Mouse (Mus musculus) thymus, postnatal 0 days (tissue): ENCODE results near the gene Prpf4. TPM values are rescaled to one million over a fixed set of nuclear protein-coding genes. Genes with fewer than 3 reads are reported as not detected.

Experiments
- DNase-seq: peaks from one replicate; pipeline ENCODE4 v3.0.0-alpha.2; 2015; ENCODE audit warnings: low spot score
- polyA plus RNA-seq: library from polyadenylated mRNA; unstranded; fragments of >200 nt; fragmentation: Nextera tagmentation; extraction: Ambion mirVana; gene quantifications from 2 replicates; pipeline ENCODE4 v1.2.1, GENCODE M21; 2015

Prpf4 gene
- polyA plus RNA-seq: 20.9 and 22.7 TPM in 2 replicates

DNA sequence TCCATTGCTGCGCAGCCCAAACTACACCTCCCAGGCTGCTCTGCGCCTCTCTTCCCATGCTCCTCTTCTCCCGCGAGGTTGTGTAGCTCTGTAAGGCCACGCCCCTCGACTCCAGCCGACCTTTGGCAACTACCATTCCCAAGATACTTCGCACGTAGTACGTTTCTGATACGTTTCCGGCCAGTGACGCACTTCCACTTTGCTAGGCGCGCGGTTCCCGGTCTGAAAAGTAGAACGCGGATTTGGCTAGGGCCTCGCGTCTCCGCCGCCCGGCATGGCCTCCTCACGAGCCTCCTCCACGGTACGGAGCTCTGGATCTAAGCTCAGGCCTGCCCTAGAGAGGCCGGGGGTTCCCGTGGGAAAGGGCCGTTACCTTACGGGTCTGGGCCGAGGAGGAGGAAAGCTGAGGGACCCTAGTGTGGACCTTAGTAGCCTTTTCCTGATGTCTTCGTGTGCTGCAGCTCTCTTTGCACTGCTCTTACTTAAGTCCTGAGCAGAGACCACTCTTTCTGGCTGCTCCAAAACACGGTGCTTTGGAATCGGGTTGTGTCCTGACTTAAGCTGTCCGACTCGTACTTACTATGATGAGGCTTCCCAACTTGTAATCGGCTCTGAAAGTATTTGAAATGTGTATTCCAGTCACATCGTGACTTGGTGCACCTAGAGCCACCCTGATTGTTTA is at the start of gene Prpf4, which contains the start of gene Cdc26:
Gene Prpf4 (plus strand): TSS at position 197 of the 682 bp plus-strand sequence.
Gene Cdc26 (minus strand): TSS at position 42 of the 682 bp plus-strand sequence.
- peak; percentile 99 for DNase-seq

- DNase-seq: no peak
These were observed 49.3 kb upstream of the Prpf4 start for GRCm38 (mm10) chr4:62359256-62359775.

DNA sequence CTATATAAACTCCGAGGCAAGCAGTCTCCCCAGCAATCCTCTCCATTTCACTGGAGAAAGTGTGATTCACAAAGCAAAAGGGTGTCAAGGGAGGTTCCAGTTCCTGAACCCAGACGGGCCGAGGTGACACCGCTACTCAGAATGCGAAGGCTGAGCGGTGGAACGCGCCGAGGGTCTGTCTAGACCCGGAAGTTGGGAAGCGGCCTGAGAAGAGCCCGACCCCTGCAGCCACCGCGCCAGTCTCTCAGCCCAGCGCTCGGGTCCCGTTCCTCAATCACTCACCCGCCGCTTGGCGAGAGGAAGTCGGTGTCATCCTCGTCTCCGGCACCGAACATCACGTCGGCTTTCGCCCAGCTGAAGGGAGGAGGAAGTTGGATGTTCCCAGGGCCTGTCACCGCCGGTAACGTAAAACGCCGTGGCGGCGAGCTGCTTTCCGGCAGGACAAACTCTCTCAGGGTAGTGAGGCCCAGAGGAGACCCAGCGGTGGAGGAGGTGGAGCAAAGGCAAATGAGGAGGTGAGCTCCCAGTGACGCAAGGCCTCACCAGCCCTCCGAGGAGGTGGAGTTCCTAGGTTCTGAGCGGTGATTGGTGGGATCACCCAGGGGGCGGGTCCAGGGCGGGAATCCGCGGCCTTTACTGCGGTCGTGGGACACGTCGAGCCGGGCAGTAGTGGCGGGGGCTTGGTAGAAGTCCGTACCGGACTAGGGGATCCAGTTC is 48.4 kb upstream of the Prpf4 start, which contains the start of the genes Fkbp15 and Slc31a1:
Gene Fkbp15 (minus strand): TSS at position 461 of the 717 bp plus-strand sequence.
Gene Slc31a1 (plus strand): TSS at position 640 of the 717 bp plus-strand sequence.
- DNase-seq: peak; percentile 98

DNA sequence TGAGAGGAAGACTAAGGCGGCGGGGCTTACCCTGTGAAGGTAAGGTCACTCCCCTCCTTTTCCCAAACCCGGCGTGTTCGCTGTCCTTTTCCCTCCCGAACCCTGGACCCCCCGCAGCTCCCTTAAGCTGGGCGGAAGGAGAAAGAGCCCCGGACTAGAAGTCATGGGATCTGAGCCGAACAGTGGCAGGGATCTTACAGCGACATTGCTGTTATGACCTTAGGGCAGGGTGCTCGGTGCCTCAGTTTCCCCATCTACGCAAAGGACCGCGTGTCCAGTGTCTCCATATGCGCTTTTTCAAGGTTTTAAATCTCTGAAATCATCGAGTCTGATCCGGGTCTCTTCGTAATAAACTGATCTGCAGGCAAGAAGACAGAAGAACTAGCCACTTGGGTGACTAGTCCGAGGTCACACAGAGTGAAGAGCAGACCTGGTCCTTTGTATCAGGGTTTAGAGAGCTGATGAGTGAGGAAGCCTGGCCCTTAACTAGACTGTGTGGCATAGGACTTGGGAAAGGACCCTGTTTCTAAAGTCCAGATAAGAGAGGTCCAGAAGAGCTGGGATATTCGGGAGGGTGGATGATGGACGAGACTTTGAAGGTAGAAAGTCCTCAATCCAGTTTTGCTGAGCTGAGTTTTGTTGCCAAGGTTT is 47.7 kb upstream of the Prpf4 start:
- DNase-seq: no peak

DNA sequence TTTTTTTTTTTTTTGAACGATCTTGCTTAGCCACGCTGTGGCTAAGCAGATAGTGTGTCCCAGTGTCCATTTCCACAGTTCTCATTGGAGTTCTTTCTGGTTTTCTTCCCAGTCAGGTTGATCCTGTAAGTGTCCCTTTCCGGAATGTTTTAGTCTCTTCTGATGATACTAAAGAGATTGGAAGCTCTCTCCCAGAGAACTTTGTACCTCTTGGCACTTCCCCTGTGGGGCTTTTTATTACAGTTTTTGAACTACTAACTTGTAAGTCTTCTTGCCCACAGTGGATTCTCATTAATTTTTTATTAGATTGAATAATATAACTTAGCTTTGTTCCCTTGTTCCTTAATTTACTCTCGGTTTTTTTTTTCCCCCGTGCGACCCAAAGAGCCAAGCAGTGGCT is 47.0 kb upstream of the Prpf4 start:
- DNase-seq: no peak

GRCm38 (mm10) chr4:62361997-62362396 is 46.6 kb upstream of the Prpf4 start:
- no peak for DNase-seq

- no peak for DNase-seq
These were observed 46.2 kb upstream of the Prpf4 start for GRCm38 (mm10) chr4:62362437-62362836.

- DNase-seq: no peak
These were observed 44.3 kb upstream of the Prpf4 start for GRCm38 (mm10) chr4:62364299-62364698.

GRCm38 (mm10) chr4:62366291-62366690 is 42.3 kb upstream of the Prpf4 start:
- DNase-seq: no peak

GRCm38 (mm10) chr4:62367586-62367985 is 41.0 kb upstream of the Prpf4 start:
- no peak for DNase-seq

GRCm38 (mm10) chr4:62369091-62369490 is 39.5 kb upstream of the Prpf4 start:
- DNase-seq: no peak

DNA sequence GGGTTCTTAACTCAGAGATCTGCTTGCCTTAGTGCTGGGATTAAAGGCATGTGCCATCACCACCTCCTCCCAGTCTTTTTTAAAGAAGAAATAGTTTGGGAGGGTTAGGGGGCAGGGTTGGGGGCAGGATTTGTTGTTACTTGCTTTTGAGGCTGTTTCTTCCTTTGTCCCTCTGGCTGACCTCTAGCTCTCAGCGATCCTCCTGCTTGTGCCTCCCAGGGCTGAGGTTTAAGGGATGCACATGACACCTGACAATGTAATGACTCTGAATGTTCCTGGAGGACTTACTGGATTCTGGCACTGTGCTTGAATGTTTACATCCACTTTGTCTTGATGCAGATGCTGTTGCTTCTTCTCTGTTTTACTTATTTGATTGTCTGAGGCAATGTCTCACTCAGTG is 36.2 kb upstream of the Prpf4 start:
- no peak for DNase-seq

- DNase-seq: no peak
These were observed 35.6 kb upstream of the Prpf4 start for GRCm38 (mm10) chr4:62372818-62373520.

DNA sequence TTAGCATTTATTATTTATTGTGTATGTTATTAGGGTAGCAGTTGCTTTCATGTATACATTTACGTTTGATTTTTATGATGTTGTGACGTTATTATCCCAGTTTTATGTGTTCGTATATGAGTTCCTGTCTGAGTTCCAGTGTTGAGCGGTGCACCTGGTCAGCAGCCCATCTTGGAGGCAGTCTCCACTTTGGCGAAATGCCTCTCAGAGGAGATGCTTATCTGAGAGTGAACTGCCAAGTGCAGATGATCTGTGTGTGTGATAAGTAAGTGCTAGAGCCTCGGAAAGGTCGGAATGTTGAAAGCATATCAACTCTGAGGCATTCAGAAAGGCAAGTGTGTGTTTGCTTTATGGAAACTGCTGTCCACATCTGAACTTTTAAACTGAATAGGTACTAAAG is 34.9 kb upstream of the Prpf4 start:
- DNase-seq: no peak

DNA sequence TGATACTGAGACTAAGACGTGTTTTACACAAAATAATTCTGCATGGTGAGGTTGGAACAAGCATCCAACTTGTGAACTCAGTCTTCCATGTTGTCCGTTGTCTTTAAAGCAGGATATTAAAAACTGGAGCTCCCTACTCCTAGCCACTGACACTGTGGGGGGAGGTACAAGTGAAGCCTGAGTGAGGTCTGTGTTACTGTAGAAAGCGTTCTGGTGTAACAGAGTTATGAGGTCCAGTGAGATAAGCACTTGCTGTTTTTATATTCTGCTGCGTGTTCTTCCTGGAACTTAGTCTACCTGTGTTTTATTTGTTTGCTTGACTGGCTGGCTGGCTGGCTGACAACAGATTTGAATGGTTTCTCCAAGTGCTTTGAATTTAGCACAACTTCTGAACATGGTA is 34.3 kb upstream of the Prpf4 start:
- no peak for DNase-seq

DNA sequence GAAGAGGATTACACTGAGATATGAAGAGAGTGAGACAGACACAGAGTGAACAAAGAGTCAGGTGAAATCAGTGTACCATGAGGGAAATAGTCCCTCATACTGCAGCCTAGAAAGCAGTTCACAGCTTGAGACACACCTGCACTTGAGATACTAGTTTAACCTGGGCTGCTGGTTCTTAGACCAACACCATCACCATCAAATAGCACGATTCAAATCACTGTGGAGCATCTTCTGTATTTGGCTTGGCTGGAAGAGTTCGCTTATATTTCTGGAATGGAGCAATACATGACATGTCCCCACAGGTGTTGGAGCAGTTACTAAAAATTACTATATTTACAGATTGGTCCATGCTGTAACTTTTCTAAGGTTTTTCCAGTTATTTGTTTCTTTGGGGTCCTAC is 32.5 kb upstream of the Prpf4 start:
- DNase-seq: no peak

DNA sequence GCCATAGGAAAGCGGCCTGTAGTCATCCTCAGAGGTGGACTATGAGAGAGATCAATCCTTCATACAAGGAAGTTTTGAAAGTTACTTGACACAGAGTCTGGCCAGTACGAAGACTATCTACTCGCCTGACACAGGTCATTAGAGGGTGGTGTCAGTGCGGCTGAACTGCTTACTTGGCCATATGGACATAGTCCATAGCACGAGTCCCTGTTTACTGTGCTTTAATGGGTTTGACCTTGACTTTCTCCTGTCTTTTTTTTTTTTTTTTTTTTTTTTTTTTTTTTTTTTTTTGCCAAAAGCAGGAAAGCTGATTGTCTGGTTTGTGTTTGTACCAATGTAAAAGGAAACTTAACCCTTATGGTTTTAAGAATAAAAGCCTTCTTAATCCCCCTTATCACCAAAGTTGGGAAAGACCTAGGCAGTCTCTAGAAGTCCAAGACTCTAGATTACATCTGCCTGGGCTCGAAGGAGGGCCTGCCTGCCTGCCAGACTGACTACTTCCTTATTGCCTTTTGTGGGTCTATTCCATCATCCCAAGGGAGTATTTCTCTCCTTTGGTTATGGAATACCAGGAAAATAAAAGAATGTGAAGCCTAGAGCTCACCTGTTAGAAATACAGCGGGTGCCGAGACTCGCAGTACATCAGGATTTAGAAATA is 28.7 kb upstream of the Prpf4 start:
- DNase-seq: no peak

- no peak for DNase-seq
These were observed 25.4 kb upstream of the Prpf4 start for GRCm38 (mm10) chr4:62383207-62383606.

- DNase-seq: no peak
These were observed 24.8 kb upstream of the Prpf4 start for GRCm38 (mm10) chr4:62383752-62384151.

DNA sequence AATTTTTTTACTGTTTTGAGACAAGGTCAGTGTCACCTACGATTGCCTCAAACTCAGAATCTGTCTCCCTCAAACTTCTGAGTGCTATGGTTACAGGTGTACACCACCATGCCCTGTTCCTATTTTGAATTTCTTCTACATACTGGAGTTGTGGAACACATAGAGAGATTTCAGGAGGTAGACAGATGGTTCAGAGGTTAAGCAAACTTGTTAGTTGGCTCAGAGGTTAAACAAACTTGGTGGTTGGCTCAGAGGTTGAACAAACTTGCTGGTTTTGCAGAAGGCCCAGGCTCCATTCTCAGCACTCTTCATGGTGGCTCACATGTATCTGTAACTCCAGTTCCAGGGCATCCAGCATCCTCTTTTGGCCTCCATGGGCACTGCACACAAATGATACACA is 24.4 kb upstream of the Prpf4 start:
- DNase-seq: no peak

- DNase-seq: no peak
These were observed 23.2 kb upstream of the Prpf4 start for GRCm38 (mm10) chr4:62385439-62385838.
